ENCODE assay signal across 25 mouse cellular contexts in the genomic region with DNA sequence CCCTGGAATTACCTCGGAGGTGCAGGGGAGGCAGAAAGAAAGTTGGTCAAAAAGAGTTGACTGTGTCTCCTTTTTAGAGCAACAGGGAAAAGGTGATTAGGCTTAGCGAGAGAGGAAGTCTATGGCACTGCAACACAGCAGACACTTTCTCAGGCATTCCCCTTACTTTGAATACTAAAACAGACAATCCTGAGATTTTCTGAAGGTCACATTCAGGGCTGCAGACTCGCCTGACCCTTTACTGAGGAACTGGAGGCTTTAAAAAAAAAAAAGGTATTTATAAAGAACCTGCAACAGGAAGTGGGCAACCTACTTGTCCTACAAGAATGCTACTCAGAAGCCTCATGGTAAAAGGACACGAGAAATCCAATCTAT. TPM values are rescaled to one million over a fixed set of nuclear protein-coding genes. Genes with fewer than 3 reads are reported as not detected.
DNase-seq lines count a peak whose midpoint lies in the region; ATAC-seq and TF ChIP-seq lines count a peak whose summit lies in the region.
"Had no signal": no experiment of that assay in that cellular context is flagged by ENCODE, and none has a peak within 500 bp of the region (broad histone marks: within the 10 kb centered on the region; RNA-seq: fewer than 3 reads in every experiment).

No protein-coding gene starts in this region.

- TF ChIP-seq EP300 in heart, postnatal 0 days (IDR thresholded peaks at IDR 0.05; ENCODE audit: low read depth), result no peak
- TF ChIP-seq EP300 in ES-Bruce4 (IDR thresholded peaks at IDR 0.05; ENCODE audit: insufficient read depth, low read depth, low read length), result no peak

- TF ChIP-seq POLR2A in ES-Bruce4 (IDR thresholded peaks at IDR 0.05; ENCODE audit: insufficient read depth, low read length), result no peak

- 46% methylated on average over 4 of the region's 4 CpGs for WGBS in heart, embryonic 11.5 days (ENCODE audit: insufficient replicate concordance)
- 36% methylated on average over 4 of the region's 4 CpGs for WGBS in heart, postnatal 0 days
- WGBS in limb, embryonic 10.5 days, result 43% methylated on average over 4 of the region's 4 CpGs

- TF ChIP-seq CTCF in heart, postnatal 0 days (IDR thresholded peaks at IDR 0.05; ENCODE audit: low read depth), result no peak
- TF ChIP-seq CTCF in ES-Bruce4 (IDR thresholded peaks at IDR 0.05; ENCODE audit: low read depth, low read length), result no peak

- H3K36me3 ChIP-seq in heart, embryonic 11.5 days (ENCODE audit: control insufficient read depth, insufficient read depth, low read length), result no peaks in the 10 kb centered on the region
- no peaks in the 10 kb centered on the region for H3K36me3 ChIP-seq in heart, postnatal 0 days (replicated peaks; ENCODE audit: control insufficient read depth, insufficient read depth, low read length)
- H3K36me3 ChIP-seq in ES-Bruce4 (ENCODE audit: control insufficient read depth, insufficient read depth, low read length, poor library complexity, severe bottlenecking), result no peaks in the 10 kb centered on the region
- peaks cover 12% of the 10 kb centered on the region for H3K36me3 ChIP-seq in limb, embryonic 10.5 days
- H3K36me3 ChIP-seq: hindbrain, embryonic 12.5 days; midbrain, embryonic 15.5 days; neural tube, embryonic 13.5 days had no signal

- H3K4me1 ChIP-seq in heart, embryonic 11.5 days (ENCODE audit: control insufficient read depth, insufficient read depth, low read length), result peaks cover 60% of the 10 kb centered on the region
- H3K4me1 ChIP-seq in heart, postnatal 0 days (ENCODE audit: control insufficient read depth, insufficient read depth), result peaks cover 42% of the 10 kb centered on the region
- peaks cover 8% of the 10 kb centered on the region for H3K4me1 ChIP-seq in ES-Bruce4 (ENCODE audit: control insufficient read depth, insufficient read depth, low read length)
- H3K4me1 ChIP-seq in limb, embryonic 10.5 days, result peaks cover 71% of the 10 kb centered on the region

- no peak for ATAC-seq in heart, embryonic 11.5 days (replicated peaks; ENCODE audit: insufficient number of reproducible peaks, low FRiP score, low TSS enrichment)
- no peak for ATAC-seq in heart, postnatal 0 days (ENCODE audit: insufficient read depth, low read depth)
- ATAC-seq: forebrain, embryonic 16.5 days; midbrain, embryonic 15.5 days had no signal

- no peak for DNase-seq in heart, adult 9 months (ENCODE audit: low spot score in 2 of 2)
- DNase-seq in heart, postnatal 0 days (ENCODE audit: low spot score), result no peak
- no peak for DNase-seq in heart, adult 11 months
- no peak for DNase-seq in limb, embryonic 10.5 days (ENCODE audit: low spot score)
- DNase-seq in neural tube, embryonic 10.5 days (ENCODE audit: extremely low spot score, low spot score), result no peak
- DNase-seq: cerebellum, adult 11 months; gastrocnemius, postnatal 36 days; kidney, adult 11 months; kidney, postnatal 36 days; layer of hippocampus, postnatal 36 days; lung, embryonic 14.5 days; lung, postnatal 36 days; right cerebral cortex, adult 18-20 months; right cerebral cortex, postnatal 4 days had no signal

- H3K9me3 ChIP-seq in heart, embryonic 11.5 days (replicated peaks; ENCODE audit: control insufficient read depth, low read length), result no peaks in the 10 kb centered on the region
- no peaks in the 10 kb centered on the region for H3K9me3 ChIP-seq in heart, postnatal 0 days (replicated peaks; ENCODE audit: control insufficient read depth, low read length)
- H3K9me3 ChIP-seq in ES-Bruce4 (replicated peaks; ENCODE audit: control insufficient read depth, insufficient read depth, low read length, poor library complexity, severe bottlenecking), result no peaks in the 10 kb centered on the region
- H3K9me3 ChIP-seq in limb, embryonic 10.5 days (replicated peaks), result no peaks in the 10 kb centered on the region
- H3K9me3 ChIP-seq: forebrain, embryonic 10.5 days; hindbrain, embryonic 12.5 days; kidney, embryonic 15.5 days; limb, embryonic 13.5 days; megakaryocyte, embryonic 14.5 days; midbrain, embryonic 15.5 days; neural tube, embryonic 13.5 days had no signal

- H3K4me3 ChIP-seq in heart, embryonic 11.5 days (ENCODE audit: low read depth, low read length), result no peak overlapping the region
- H3K4me3 ChIP-seq in heart, postnatal 0 days (ENCODE audit: low read depth, low read length), result no peak overlapping the region
- H3K4me3 ChIP-seq in ES-Bruce4 (ENCODE audit: low read depth, low read length), result peak overlapping the region; percentile 4
- H3K4me3 ChIP-seq in limb, embryonic 10.5 days, result no peak overlapping the region
- H3K4me3 ChIP-seq: forebrain, embryonic 10.5 days; hindbrain, embryonic 12.5 days; kidney, embryonic 15.5 days; limb, embryonic 13.5 days; megakaryocyte, embryonic 14.5 days; midbrain, embryonic 15.5 days; neural tube, embryonic 13.5 days had no signal

- no peak overlapping the region for H3K4me2 ChIP-seq in heart, embryonic 11.5 days
- H3K4me2 ChIP-seq in heart, postnatal 0 days (ENCODE audit: low read depth, low read length), result peak overlapping the region; percentile 12; the same call in 1 of the 2 replicates
- H3K4me2 ChIP-seq: hindbrain, embryonic 12.5 days; kidney, embryonic 15.5 days; limb, embryonic 13.5 days; lung, embryonic 14.5 days; midbrain, embryonic 15.5 days; neural tube, embryonic 13.5 days had no signal

- 0 out of 2 replicates have a peak overlapping the region, but pooled peaks have one; percentile 15 for H3K27ac ChIP-seq in heart, embryonic 11.5 days (ENCODE audit: low read depth, low read length)
- peak overlapping the region; percentile 78 for H3K27ac ChIP-seq in heart, postnatal 0 days (ENCODE audit: low read depth)
- H3K27ac ChIP-seq in ES-Bruce4 (ENCODE audit: insufficient read depth, low read length), result peak overlapping the region; percentile 86
- H3K27ac ChIP-seq in limb, embryonic 10.5 days, result peak overlapping the region; percentile 61
- H3K27ac ChIP-seq: hindbrain, embryonic 12.5 days; kidney, embryonic 15.5 days; limb, embryonic 13.5 days; liver, embryonic 14.5 days; midbrain, embryonic 15.5 days; neural tube, embryonic 13.5 days had no signal

- H3K9ac ChIP-seq in heart, embryonic 11.5 days (ENCODE audit: low read depth, low read length), result peak overlapping the region; percentile 12; the same call in 1 of the 2 replicates
- H3K9ac ChIP-seq in heart, postnatal 0 days (replicated peaks; ENCODE audit: low read depth, low read length), result no peak overlapping the region
- H3K9ac ChIP-seq in ES-Bruce4 (ENCODE audit: low read depth, poor library complexity, severe bottlenecking), result no peak overlapping the region
- H3K9ac ChIP-seq: hindbrain, embryonic 12.5 days; kidney, embryonic 15.5 days; liver, embryonic 14.5 days; lung, embryonic 14.5 days; midbrain, embryonic 15.5 days; neural tube, embryonic 13.5 days had no signal

- no peaks in the 10 kb centered on the region for H3K27me3 ChIP-seq in heart, embryonic 11.5 days (ENCODE audit: control insufficient read depth, insufficient read depth, low read length)
- H3K27me3 ChIP-seq in heart, postnatal 0 days (ENCODE audit: control insufficient read depth, insufficient read depth, low read length), result no peaks in the 10 kb centered on the region
- H3K27me3 ChIP-seq in ES-Bruce4 (ENCODE audit: control insufficient read depth, insufficient read depth, low read length, poor library complexity, severe bottlenecking), result no peaks in the 10 kb centered on the region
- H3K27me3 ChIP-seq in limb, embryonic 10.5 days (ENCODE audit: low read depth, poor library complexity, severe bottlenecking), result no peaks in the 10 kb centered on the region
- H3K27me3 ChIP-seq: kidney, embryonic 15.5 days; limb, embryonic 13.5 days; megakaryocyte, embryonic 14.5 days; midbrain, embryonic 15.5 days; neural tube, embryonic 13.5 days had no signal

RNA-seq across cellular contexts. Expression of a gene that starts 5.0 kb away (rescaled TPM):
- 150 and 161 TPM in 2 replicates for polyA plus RNA-seq in heart, embryonic 11.5 days (2014; fragmentation: Nextera tagmentation; extraction: Ambion mirVana)
- total RNA-seq in heart, postnatal 0 days (2014; rRNA removed; ENCODE audit: low replicate concordance), result 218 and 234 TPM in 2 replicates
- 219 and 239 TPM in 2 replicates for polyA plus RNA-seq in heart, postnatal 0 days (2015; fragmentation: Nextera tagmentation; extraction: Ambion mirVana)
- 31.5 and 34.8 TPM in 2 replicates for polyA plus RNA-seq in ES-Bruce4 (2011; ENCODE audit: insufficient read depth, insufficient read length, low read depth, missing spikeins)
- polyA plus RNA-seq in limb, embryonic 10.5 days (2016; fragmentation: Nextera tagmentation; extraction: Ambion mirVana), result 79.5 and 89.4 TPM in 2 replicates

Comparison
In these comparisons a context has a peak if more than half of its experiments do, and no peak if none do; other contexts are left out.
1. H3K27ac ChIP-seq: peak in every context shown above with its lines; median percentile 86 in ES-Bruce4; 78 in heart, postnatal 0 days; 61 in limb, embryonic 10.5 days; 15 in heart, embryonic 11.5 days.